Mouse (Mus musculus) embryonic fibroblast, embryonic 13.5 days (primary cell): ENCODE data around the gene Rpl36. TPM values are rescaled to one million over a fixed set of nuclear protein-coding genes. Genes with fewer than 3 reads are reported as not detected.

Experiments used
- H3K27ac ChIP-seq: 2 replicates; pipeline ENCODE4 v1.5.1; 2012; ENCODE audit warnings: low read length, control low read depth, inconsistent platforms; ENCODE audit not compliant: insufficient read depth
- H3K4me1 ChIP-seq: 2 replicates; pipeline ENCODE4 v1.6.1; 2011; ENCODE audit warnings: low read length; ENCODE audit not compliant: control insufficient read depth, insufficient read depth
- H3K4me3 ChIP-seq: 2 replicates; pipeline ENCODE4 v1.5.1; 2011; ENCODE audit warnings: mild to moderate bottlenecking, control low read depth, low read length; ENCODE audit not compliant: insufficient read depth
- CTCF ChIP-seq: IDR thresholded peaks from 2 replicates; pipeline ENCODE4 v1.5.1; 2011; ENCODE audit warnings: mild to moderate bottlenecking, control low read depth, low read length, moderate library complexity, borderline replicate concordance; ENCODE audit not compliant: insufficient read depth
- POLR2A ChIP-seq: IDR thresholded peaks from 2 replicates; pipeline ENCODE4 v1.6.1; 2011; ENCODE audit warnings: low read depth, mild to moderate bottlenecking, control low read depth, low read length, moderate library complexity
- polyA plus RNA-seq: library from polyadenylated mRNA; stranded (reverse); fragments of >200 nt; gene quantifications from 2 replicates; pipeline ENCODE4 v1.2.4, GENCODE M21; 2011; ENCODE audit warnings: low read depth; ENCODE audit not compliant: missing spikeins, insufficient read length

Gene Rpl36
- polyA plus RNA-seq, 1 experiment = 200 TPM

DNA sequence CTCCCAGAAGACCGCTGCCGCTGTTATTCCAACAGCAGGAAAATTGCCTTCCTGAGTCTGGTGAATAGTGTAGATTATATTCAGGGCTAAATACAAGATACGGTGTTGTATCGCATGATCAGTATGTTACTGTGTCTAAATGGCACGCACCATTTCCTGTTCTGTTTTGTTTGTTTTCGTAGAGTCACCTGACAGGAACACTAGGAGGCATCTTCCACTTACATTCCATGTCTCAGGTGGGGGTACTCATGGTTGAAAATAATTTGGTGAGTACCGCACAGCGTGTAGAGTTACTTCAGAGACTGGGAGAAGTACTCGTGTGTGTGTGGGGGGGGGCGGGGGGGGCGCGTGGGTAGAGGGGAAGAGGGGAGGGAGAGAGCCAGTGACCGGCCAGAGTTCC lies 34.3 kb downstream of the Rpl36 start:
- H3K4me3 ChIP-seq = no peak overlapping the region
- H3K4me1 ChIP-seq = no peaks in the 10 kb centered on the region
- H3K27ac ChIP-seq = no peak overlapping the region
- TF ChIP-seq CTCF (no peak), POLR2A (no peak)

DNA sequence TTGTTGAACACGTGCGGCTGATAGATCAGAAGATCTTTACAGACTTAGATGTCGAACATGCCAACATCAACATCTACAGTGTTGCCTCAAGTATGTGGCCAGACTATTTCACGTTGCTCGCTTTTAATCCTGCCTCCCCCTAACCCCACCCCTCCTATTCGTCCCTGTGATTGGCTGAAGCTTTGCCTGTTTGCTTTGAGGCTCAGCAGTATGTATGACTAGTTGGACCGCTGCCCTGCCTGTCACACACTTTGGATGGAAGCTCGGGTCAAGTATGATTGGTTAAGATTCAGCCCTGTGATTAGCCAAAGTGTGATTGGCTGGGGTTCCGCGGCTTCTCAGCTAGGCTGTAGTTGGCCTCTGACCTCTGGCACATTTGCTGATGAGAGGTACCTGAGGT lies 38.6 kb downstream of the Rpl36 start:
- Histone ChIP-seq H3K4me3 (no peak overlapping the region), H3K27ac (no peak overlapping the region), H3K4me1 (no peaks in the 10 kb centered on the region)
- TF ChIP-seq POLR2A = no peak
- no peak for TF ChIP-seq CTCF

DNA sequence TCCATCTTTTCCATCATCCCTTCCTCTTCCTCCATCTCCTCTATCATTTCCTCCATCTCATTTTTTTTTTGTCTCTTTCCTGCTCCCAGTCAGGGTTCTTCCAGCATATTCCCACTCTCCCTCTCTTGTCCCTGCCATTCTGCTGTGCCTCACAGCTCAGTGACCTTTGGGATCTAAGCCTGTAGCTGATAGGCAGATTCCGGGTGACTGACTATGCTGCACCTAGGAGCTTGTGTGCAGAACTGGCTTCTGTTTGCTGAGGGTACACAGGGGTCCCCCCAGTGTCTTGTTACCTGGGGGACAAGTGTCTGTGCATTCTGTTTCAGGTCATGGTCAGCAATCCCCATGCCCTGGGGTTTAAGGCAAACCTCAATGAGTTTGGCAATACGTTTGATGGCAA lies 41.6 kb downstream of the Rpl36 start:
- TF ChIP-seq CTCF = no peak
- TF ChIP-seq POLR2A = no peak
- Histone ChIP-seq H3K4me3 (no peak overlapping the region), H3K4me1 (no peaks in the 10 kb centered on the region), H3K27ac (no peak overlapping the region)

DNA sequence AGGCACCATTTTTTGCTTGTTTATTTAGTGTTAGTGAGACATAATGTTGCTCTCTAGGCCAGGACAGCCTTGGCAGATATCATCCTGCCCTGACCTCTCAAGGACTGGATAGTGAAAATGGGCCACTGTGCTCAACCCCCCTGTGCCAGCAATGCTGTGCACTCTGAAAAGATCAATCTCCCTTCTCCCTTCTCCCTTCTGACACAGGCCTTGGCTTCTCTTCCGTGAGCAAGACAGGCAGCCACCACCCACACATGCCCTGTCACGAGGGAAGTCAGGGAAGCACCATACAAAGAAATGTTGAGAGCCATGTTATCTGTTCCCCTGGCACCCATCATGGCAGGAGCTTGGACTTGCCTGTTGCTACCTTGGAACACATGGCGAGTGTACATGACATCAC lies 42.1 kb downstream of the Rpl36 start:
- Histone ChIP-seq H3K4me3 (no peak overlapping the region), H3K4me1 (no peaks in the 10 kb centered on the region), H3K27ac (no peak overlapping the region)
- no peak for TF ChIP-seq POLR2A
- TF ChIP-seq CTCF = no peak

DNA sequence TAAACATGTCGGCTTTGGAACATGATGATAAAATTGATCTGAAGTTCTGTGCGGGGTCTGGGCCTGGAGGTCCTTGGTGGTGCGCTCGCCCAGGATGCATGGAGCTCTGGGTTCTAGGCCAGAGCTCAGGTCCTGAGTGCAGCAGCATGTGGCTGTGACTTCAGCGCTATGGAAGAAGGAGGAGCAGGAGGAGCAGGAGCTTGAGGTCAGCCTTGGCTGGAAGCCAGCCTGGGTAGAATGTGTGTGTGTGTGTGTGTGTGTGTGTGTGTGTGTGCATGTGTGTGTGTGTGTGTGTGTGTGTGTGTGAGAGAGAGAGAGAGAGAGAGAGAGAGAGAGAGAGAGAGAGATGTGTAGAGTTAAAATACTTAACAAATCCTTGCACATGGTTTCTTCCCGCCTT lies 43.0 kb downstream of the Rpl36 start:
- Histone ChIP-seq H3K27ac (no peak overlapping the region), H3K4me3 (no peak overlapping the region), H3K4me1 (no peaks in the 10 kb centered on the region)
- TF ChIP-seq CTCF = no peak
- no peak for TF ChIP-seq POLR2A

DNA sequence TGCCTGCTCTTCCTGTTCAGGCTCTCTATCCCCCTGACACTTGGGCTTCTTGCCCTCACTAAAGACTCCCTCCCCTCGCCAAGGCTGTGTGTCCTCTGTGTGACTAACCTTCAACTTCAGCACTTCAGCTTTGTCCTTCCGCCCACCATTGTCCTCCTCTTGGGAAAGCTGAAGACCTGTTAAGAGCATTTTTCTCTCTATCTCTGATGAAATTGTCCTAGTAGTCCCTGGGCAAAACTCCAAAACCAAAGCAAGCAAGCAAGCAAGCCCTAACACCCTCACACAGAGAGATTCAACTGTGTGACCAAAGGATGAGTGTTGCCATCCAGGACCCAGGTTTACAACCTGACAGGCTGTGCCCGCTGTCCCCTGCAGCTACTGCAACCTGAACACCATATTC lies 50.4 kb downstream of the Rpl36 start:
- Histone ChIP-seq H3K27ac (no peak overlapping the region), H3K4me1 (no peaks in the 10 kb centered on the region), H3K4me3 (no peak overlapping the region)
- TF ChIP-seq CTCF (no peak), POLR2A (no peak)

Other genes starting within 250 kb of the Rpl36 start
- gene Ptprs, start 136.9 kb upstream of the Rpl36 start, polyA plus RNA-seq = 177 and 208 TPM in 2 replicates
- gene Znrf4, start 101.0 kb upstream of the Rpl36 start, polyA plus RNA-seq = not detected in 2 replicates
- 0.38 and 0.54 TPM in 2 replicates for gene Gm20219, start 59.0 kb upstream of the Rpl36 start, polyA plus RNA-seq
- gene Safb2, start 28.8 kb upstream of the Rpl36 start, polyA plus RNA-seq = 58.1 and 60.9 TPM in 2 replicates
- gene Safb, start 28.6 kb upstream of the Rpl36 start, polyA plus RNA-seq = 67.2 and 76.1 TPM in 2 replicates
- 134 and 146 TPM in 2 replicates for gene 2410015M20Rik, start 3.6 kb upstream of the Rpl36 start, polyA plus RNA-seq
- 84.6 and 91.7 TPM in 2 replicates for gene Lonp1, start 13.5 kb downstream of the Rpl36 start, polyA plus RNA-seq
- gene Catsperd, start 14.7 kb downstream of the Rpl36 start, polyA plus RNA-seq = 0.38 and 0.56 TPM in 2 replicates
- 42.3 and 45.7 TPM in 2 replicates for gene Ranbp3, start 59.9 kb downstream of the Rpl36 start, polyA plus RNA-seq
- 114 and 127 TPM in 2 replicates for gene Ndufa11, start 104.4 kb downstream of the Rpl36 start, polyA plus RNA-seq
- gene Vmac, start 104.6 kb downstream of the Rpl36 start, polyA plus RNA-seq = 15.0 and 15.1 TPM in 2 replicates
- gene Nrtn, start 144.1 kb downstream of the Rpl36 start, polyA plus RNA-seq = not detected in 2 replicates
- 17.4 and 17.6 TPM in 2 replicates for gene Dus3l, start 151.3 kb downstream of the Rpl36 start, polyA plus RNA-seq
- gene Prr22, start 156.8 kb downstream of the Rpl36 start, polyA plus RNA-seq = not detected in 2 replicates
- 0.70 and 0.86 TPM in 2 replicates for gene Rfx2, start 217.6 kb downstream of the Rpl36 start, polyA plus RNA-seq